Mouse (Mus musculus) midbrain, embryonic 12.5 days (tissue): ENCODE measurements at regions not wholly inside any gene's neighbourhood (a gene's known extent, or its start where the extent isn't known, plus 50 kb on each side); places are given as distances from the start of the nearest gene placed in this dataset.
A peak's percentile ranks its signal among the peaks of the same experiment; 100 is the strongest.

Source experiments
- ATAC-seq: fragments of 200-750 bp; cut with Nextera tagmentation; 2 replicates; pipeline ENCODE4 v1.8.0; 2017; ENCODE audit warnings: low read depth, moderate TSS enrichment, moderate library complexity; ENCODE audit not compliant: low FRiP score
- H3K27ac ChIP-seq: fragments of 300-500 bp; sonication (generic); replicated peaks from 2 replicates; pipeline ENCODE4 v1.5.1; 2016; ENCODE audit warnings: mild to moderate bottlenecking
- H3K27me3 ChIP-seq: fragments of 300-500 bp; sonication (generic); 2 replicates; pipeline ENCODE4 v1.6.1; 2016; ENCODE audit warnings: mild to moderate bottlenecking
- H3K36me3 ChIP-seq: fragments of 300-500 bp; sonication (generic); 2 replicates; pipeline ENCODE4 v1.6.1; 2016
- H3K4me1 ChIP-seq: fragments of 300-500 bp; sonication (generic); 2 replicates; pipeline ENCODE4 v1.6.1; 2016
- H3K4me2 ChIP-seq: fragments of 300-500 bp; sonication (generic); replicated peaks from 2 replicates; pipeline ENCODE4 v1.6.1; 2016; ENCODE audit warnings: mild to moderate bottlenecking, moderate library complexity
- H3K4me3 ChIP-seq: fragments of 300-500 bp; sonication (generic); 2 replicates; pipeline ENCODE4 v1.5.1; 2016; ENCODE audit warnings: mild to moderate bottlenecking
- H3K9ac ChIP-seq: fragments of 300-500 bp; sonication (generic); replicated peaks from 2 replicates; pipeline ENCODE4 v1.6.1; 2016; ENCODE audit warnings: mild to moderate bottlenecking, moderate library complexity
- H3K9me3 ChIP-seq: fragments of 300-500 bp; sonication (generic); 2 replicates; pipeline ENCODE4 v1.6.1; 2016; ENCODE audit warnings: mild to moderate bottlenecking
- WGBS: fragments of 180-500 bp; shearing (Covaris S2); methylation state at CpG from one replicate; pipeline ENCODE4 v1.1.7; 2016; 5-methylcytosine and 5-hydroxymethylcytosine counted together

DNA sequence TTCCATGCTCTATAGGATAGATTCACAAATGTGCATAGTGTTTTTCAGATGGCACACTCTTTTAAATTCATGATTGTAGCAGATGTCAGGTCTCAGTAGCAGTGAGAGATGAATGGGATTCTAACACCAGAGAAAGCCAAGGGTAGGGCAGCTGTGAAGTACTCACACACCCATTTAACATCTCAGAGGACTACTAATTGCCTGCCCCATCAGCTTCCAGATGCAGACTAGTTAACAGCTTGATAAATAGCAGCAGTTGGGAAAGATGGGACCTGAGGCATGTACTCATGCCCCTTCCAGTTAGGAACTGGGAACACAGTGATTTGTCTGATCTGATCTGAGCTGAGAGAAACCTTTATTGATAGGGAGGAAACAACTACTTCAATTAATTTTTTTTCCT lies 737.0 kb downstream of the Nxph1 start:
- Histone ChIP-seq H3K36me3 (no peaks in the 10 kb centered on the region), H3K27ac (no peak overlapping the region), H3K4me2 (no peak overlapping the region), H3K27me3 (no peaks in the 10 kb centered on the region), H3K4me3 (no peak overlapping the region), H3K9ac (no peak overlapping the region), H3K9me3 (no peaks in the 10 kb centered on the region), H3K4me1 (no peaks in the 10 kb centered on the region)
- ATAC-seq, result no peak

- WGBS, result 8% methylated on average over 1 of the region's 1 CpGs
- Histone ChIP-seq H3K4me2 (no peak overlapping the region), H3K36me3 (no peaks in the 10 kb centered on the region), H3K4me3 (no peak overlapping the region), H3K9ac (no peak overlapping the region), H3K27ac (no peak overlapping the region), H3K9me3 (no peaks in the 10 kb centered on the region), H3K27me3 (no peaks in the 10 kb centered on the region), H3K4me1 (no peaks in the 10 kb centered on the region)
- ATAC-seq, result no peak
These were observed 745.5 kb downstream of the Nxph1 start for GRCm38 (mm10) chr6:9693714-9694113.

DNA sequence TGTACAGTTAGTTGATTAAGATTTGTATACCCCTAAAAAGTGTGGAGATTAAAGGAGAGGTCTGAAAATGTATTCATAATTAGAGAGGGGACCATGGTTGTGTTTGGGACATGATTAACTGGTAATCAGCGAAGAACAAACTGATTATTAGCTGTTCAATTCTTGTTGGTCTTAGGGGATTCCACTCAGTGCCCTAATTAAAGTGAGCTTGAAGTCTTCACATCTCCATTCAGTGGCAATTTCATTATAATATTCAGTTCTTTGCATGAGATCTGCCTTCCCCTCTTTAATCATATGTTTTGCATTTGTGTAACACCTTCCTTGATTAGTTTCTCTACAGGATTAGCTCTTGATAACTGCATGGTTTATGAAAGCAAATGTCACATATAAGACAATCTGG lies 749.5 kb downstream of the Nxph1 start:
- H3K36me3 ChIP-seq, result no peaks in the 10 kb centered on the region
- H3K4me3 ChIP-seq, result no peak overlapping the region
- peak; percentile 62 for ATAC-seq
- no peaks in the 10 kb centered on the region for H3K9me3 ChIP-seq
- no peak overlapping the region for H3K27ac ChIP-seq
- no peaks in the 10 kb centered on the region for H3K4me1 ChIP-seq
- H3K9ac ChIP-seq, result no peak overlapping the region
- no peaks in the 10 kb centered on the region for H3K27me3 ChIP-seq
- H3K4me2 ChIP-seq, result no peak overlapping the region
- WGBS, result 58% methylated on average over 1 of the region's 1 CpGs

DNA sequence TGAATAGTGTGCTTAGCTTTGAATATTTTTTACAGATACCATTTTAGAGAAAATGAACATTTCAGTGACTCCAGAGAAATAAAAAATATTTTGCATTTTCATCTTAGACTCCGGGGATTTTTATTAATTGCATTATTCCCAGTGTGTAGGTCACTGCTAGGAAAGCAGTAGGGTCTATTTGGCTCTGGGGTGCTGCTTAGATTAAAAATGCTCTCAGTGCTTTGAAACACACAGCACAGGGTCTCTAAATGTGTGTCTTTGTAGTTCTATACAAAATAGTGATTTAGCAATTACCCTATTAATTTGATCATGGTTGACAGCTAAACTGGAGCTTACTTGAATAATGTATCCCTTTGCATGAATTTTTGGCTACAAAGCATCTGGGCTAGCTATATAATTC lies 750.0 kb downstream of the Nxph1 start:
- Histone ChIP-seq H3K9me3 (no peaks in the 10 kb centered on the region), H3K4me2 (no peak overlapping the region), H3K4me1 (no peaks in the 10 kb centered on the region), H3K4me3 (no peak overlapping the region), H3K9ac (no peak overlapping the region), H3K27ac (no peak overlapping the region), H3K36me3 (no peaks in the 10 kb centered on the region), H3K27me3 (no peaks in the 10 kb centered on the region)
- ATAC-seq, result peak; percentile 55; the same call in 1 of the 2 replicates
- WGBS, result 68% methylated on average over 1 of the region's 1 CpGs
